Mouse (Mus musculus): ENCODE measurements at regions not wholly inside any gene's neighbourhood (a gene's known extent, or its start where the extent isn't known, plus 50 kb on each side); places are given as distances from the start of the nearest gene placed in this dataset.

DNA sequence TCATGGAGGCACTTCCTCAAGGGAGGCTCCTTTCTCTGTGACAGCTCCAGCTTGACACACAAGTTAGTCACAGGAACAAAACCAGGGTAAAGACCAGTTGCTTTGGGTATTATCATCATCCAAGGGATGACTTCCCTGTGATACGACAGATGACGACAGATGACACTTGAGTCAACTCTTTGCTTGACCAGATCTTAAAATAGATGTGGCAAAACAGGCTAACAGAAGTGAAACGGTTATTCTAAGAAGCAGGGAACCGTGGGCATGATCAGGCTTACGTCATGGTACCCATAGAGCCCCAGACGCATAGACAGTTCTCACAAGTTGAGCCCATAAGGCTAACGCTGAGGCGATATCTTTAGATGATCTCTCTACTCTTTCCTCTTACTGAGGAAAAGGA, 160.3 kb downstream of the Dyrk2 start:
- DNase-seq (ENCODE audit: low spot score in 2 of 2) = no peak

DNA sequence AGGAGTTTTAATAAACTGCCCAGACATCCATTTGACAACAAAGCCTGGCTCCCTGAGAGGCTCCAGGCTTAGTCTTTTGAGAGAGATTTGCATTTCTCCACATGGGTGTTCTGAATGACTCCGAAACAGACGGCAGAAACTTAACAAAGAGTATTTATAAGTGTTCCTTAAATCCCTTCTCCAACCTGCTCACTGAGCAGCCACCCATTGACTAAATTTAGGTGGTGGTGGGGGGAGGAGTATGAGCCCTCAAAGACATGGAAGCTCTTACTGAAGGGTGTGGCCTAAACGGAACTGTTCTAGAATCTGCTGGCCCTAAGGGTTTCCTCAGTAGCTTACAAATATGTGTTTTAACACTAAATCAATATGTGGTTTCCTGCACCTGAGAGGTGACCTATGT, 158.5 kb downstream of the Dyrk2 start:
- no peak for DNase-seq (ENCODE audit: low spot score in 2 of 2)

DNA sequence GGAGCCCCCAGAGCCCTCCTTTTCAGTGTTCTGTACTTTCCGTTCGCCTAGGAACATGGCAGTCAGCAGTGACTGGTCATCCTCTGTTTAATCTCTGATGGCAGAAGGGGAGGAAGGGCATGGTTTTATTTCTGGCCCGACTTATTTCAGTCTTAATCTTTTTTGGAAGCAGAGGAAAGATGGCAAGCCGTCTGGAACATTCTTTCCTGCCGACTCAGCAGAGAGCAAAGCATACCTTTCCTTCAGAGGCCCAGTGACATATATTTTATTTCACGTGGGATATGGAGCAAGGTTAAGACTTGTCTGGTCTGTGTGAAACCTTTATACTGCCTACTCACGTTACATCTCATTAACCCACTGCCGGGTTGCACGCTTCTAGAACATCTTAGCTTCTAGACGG, 158.1 kb downstream of the Dyrk2 start:
- DNase-seq (ENCODE audit: low spot score in 2 of 2) = peak in 1 of 2 experiments; percentile 6

DNA sequence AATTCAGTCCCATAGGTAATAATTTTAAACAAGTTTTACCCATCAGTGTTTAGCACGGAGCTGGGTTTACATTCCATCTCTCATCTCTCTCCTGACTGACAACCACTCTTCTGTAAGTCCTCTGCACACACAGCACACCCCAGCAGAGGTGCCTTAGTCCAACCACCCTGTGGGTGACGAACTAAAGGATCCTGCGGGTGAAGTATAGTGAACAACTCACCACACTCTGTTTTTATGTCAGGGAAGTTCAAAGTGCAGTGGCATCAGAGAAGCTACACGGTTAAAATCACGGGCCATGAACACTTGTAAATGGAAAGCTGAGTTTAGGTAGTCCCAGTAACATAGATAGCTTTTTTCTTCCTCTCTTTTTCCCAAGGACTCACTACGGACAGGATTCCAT, 157.1 kb downstream of the Dyrk2 start:
- no peak for DNase-seq (ENCODE audit: low spot score in 2 of 2)

DNA sequence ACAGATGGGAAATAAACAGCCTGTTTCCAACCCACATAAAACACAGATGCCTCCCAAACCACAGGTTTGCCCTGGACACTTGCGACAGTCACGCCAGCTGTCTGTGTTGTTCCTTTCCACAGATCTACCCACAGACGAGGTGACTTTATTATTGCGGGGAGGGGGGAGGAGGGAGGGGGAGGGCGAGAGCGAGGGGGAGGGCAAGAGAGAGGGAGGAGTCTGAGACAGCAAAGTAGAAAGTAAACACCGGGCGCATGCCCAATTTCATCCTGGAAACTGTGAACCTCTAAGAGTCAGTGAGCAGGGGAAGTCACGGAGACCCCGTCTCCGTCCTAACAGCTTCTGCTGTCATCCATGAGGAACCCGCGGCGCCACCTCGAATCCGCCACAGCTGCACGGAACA, 155.8 kb downstream of the Dyrk2 start:
- DNase-seq (ENCODE audit: low spot score in 2 of 2) = no peak

DNA sequence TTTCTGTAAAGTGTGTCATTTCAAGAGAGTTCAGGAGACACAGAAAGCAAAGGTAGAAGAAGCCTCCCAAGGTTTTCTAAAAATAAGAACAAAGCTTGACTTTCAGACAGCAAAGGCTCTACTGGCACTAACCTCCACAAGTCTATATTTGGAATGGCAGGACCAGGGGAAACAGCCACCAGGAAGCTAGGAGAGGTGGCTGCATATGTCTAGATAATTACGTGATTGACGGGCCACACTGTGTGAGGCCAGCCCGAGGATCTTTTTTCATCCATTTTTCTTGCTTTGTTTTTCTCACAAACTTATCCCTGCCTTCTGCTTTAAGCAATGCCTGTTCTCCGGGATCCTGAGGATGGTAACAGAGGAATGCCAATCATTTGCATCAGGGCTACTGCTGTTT, 155.4 kb downstream of the Dyrk2 start:
- DNase-seq (ENCODE audit: low spot score in 2 of 2) = no peak

DNA sequence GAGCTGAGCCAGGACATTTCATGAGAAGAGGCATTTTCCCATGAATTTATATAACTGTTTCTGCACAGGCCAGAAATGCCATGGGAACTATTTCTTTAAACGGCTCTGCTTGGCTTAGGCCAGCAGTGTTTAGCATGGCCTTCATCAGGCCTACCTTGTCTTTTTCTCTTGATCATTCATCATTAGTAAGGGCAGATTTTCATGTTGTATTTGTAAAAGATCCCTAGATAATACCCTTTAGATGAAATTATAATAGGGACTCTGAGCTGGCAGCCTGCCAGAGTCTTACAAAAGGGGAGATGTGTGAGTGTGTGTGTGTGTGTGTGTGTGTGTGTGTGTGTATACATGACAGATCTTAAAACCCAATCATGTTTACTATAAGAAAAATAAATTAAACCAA, 149.4 kb downstream of the Dyrk2 start:
- no peak for DNase-seq (ENCODE audit: low spot score in 2 of 2)

DNA sequence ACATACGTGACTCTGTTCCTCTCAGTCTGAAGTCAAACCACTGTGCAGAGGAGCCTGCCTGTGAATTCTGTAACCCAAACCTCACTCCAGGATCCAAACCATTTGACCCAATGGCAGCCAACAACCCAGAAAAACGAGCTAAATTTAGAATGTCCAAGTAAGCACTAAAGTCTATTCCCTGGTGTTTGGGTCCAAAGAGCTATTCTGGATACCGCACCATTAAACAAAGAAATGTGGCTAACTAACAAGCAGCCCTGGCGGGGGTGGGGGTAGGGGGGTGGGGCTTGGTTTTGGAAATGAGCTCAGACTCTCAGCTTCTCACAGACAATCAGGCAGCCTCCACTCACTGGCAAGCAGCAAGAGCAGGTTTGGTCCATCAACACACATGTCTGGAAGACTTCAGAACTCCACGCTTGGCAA, 147.9 kb downstream of the Dyrk2 start:
- peak; percentile 18 to 35 for DNase-seq (ENCODE audit: low spot score in 2 of 2)

DNA sequence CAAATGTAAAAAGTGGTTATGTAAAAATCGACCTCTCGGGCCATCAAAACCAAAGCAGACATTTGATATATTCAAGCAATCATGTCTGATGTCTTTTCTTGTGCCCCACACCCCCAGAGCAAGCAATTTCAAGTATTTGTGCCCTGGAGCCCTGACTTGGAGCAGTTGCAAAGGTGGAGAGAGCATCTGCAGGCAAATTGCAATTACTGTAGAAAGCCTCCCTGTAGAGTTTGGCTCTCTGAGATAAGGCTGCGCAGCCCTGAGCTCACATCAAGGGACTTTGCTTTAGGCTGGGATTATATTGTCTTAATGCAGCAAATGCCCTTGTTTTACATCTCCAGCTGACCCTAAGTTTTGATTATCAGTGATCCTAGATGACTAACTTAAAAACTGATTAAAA, 147.3 kb downstream of the Dyrk2 start:
- DNase-seq (ENCODE audit: low spot score in 2 of 2) = no peak

DNA sequence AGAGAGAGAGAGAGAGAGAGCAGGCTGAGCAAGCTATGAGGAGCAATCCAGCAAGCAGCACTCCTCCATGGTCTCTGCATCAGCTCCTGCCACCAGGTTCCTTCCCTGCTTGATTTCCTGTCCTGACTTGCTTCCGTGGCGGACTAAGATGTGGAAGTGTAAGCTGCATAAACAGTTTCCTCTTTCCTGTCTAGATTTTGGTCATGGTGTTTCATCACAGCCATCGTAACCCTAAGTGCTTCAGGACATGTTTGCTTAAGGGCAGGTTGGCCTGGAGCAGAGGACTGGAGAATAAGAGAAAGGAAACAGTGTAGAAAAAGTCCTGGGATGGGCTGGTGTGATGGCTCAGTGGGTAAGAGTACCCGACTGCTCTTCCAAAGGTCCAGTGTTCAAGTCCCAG, 133.9 kb downstream of the Dyrk2 start:
- no peak for DNase-seq (ENCODE audit: low spot score in 2 of 2)

DNA sequence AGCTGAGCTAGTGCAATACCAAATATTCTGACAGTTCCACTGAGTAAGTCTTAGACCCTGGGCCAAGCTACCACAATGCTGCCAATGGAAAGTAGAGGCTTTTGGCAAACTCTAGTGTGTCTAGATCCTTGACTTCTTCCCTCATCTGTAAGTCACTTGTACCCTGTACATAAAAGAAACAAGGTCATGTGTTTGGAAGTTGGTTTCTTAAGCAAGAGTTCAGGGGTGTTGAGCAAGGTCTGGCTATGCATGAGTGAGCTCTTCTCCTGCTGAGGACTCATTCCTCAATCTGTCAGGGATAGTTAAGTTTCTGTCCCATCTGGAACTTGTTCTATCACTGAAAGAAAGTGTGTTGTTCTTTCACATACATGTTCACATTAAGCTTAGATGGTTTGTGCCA, 132.9 kb downstream of the Dyrk2 start:
- DNase-seq (ENCODE audit: low spot score in 2 of 2) = no peak

DNA sequence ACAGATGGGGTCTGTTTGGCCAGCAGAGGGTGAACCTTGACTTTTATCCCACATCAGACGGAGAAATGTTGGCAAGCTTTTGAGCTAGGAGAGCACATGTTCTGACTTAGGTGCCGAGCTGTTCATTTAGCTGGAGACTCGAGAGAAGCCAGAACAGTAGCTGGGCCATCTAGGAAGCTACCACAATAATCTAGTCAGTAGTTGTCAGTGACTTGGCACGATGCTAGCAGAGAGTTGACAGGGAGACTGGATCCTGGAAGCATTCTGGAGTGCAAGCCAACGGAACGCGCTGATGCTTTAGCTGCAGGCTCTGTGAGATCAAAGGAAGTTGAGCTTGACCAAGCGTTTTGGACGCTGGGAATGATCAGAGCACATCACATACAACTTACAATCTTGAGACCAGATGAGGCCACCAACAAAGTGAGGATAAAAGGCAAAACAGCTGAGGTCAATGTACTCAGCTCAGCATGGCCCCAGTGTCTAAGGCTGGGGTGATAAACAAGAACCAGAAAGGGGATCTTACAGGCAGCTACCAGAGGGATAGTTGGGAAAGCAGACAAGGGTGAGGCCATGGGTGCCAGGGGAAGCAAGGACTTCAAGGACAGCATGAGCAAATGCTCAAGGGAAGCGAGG, 130.0 kb downstream of the Dyrk2 start:
- no peak for DNase-seq (ENCODE audit: low spot score in 2 of 2)

DNA sequence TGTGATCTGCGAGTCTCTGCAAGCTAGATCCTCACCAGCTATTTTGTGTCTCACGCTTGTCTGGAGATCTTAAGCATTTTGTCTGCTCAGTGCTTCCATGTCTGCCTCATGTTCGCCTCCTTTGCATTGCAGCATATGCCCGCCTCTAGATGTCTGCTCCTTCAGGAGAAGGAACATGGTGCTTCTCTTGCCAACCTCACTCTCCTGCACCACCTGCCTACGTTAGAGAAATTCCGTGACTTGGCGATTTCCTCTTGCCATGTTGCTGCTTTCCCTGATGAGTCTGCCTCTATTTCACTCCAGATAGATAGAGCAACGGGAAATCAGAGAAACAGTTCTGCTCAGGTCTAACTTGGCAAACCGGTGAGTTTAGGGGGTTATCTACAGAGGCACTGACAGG, 126.2 kb downstream of the Dyrk2 start:
- no peak for DNase-seq (ENCODE audit: low spot score in 2 of 2)

DNA sequence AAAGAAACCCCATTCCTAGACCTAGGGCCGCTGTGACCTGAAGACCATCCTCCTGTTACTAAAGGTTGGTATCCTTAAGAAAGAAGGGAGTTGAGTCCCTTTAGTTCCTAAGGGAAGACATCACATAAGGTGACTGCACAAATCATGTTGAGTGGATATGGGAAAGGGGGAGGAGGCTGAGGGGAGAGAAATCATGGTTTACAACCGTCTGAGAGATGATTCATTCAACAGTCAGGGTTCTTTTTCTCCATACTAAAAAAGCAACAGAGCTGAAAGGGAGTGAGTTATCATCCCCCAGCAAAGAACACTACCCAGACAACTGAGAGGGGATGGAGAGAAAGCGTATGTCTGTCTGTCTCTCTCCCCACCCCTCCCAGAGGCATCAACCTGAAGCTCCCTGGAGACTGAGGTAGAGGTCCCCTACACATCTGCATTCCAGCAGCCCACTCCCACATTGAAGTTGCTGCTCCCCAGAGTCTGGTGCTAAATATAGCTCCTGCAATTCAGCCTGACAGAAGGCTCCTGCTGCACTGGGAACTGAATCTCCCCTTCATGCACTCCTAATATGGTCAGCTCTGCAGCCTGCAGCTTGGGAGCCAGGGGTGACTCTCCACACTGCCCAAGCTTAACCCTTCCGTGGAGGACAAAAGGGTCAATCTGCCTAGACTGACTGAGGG, 123.2 kb downstream of the Dyrk2 start:
- peak; percentile 32 to 38 for DNase-seq (ENCODE audit: low spot score in 2 of 2)

DNA sequence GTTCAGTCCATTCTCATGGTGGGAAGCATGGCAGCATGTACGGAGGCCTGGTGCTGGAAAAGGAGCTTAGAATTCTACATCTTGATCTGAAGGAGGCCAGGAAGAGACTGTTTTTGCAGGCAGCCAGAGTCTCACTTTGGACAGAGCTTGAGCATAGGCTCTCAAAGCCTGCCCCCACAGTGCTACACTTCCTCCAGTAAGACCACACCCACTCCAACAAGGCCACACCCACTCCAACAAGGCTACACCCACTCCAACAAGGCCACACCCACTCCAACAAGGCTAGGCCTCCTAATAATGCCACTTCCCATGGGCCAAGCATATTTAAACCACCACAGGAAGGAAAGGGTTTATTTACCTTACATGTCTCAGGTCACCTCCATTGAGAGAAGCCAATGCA, 121.0 kb downstream of the Dyrk2 start:
- no peak for DNase-seq (ENCODE audit: low spot score in 2 of 2)

DNA sequence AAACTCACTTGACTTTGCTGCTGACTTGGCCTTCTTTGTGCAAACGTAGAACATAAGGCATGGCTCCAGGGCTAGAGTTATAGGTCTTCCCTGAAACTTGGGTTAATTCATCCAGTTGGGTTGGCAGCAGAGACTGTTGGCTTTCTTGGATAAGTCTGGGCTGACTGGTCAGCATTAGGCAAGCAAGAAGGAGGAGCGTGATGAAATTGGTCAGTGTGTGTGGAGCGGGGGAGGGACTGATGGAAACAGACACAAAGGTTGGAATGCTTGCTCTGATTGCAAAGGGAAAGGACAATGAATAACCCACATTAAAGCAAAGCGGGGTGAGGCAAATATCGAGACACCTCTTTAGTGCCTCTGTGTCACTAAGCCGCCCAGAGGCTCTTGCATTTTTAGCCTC, 120.3 kb downstream of the Dyrk2 start:
- DNase-seq (ENCODE audit: low spot score in 2 of 2) = no peak

DNA sequence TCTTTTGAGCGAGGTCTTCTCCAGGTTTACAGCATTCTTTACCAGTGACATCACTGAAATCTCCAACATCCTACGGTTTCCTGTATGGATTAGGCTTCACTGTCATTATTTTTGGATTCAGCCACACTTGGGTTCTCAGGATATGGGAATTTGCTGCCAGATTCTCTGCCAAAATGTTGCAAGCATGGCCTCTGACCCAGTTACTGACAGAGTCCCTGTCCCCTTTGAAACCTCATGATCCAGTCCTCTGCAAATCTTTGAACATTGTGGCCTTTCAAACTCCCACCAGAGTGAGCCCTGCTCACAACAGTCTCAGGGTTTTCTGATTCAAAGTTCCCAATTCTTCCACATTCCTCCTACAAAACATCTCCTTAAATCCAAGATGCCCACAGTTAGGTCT, 118.9 kb downstream of the Dyrk2 start:
- DNase-seq (ENCODE audit: low spot score in 2 of 2) = no peak

DNA sequence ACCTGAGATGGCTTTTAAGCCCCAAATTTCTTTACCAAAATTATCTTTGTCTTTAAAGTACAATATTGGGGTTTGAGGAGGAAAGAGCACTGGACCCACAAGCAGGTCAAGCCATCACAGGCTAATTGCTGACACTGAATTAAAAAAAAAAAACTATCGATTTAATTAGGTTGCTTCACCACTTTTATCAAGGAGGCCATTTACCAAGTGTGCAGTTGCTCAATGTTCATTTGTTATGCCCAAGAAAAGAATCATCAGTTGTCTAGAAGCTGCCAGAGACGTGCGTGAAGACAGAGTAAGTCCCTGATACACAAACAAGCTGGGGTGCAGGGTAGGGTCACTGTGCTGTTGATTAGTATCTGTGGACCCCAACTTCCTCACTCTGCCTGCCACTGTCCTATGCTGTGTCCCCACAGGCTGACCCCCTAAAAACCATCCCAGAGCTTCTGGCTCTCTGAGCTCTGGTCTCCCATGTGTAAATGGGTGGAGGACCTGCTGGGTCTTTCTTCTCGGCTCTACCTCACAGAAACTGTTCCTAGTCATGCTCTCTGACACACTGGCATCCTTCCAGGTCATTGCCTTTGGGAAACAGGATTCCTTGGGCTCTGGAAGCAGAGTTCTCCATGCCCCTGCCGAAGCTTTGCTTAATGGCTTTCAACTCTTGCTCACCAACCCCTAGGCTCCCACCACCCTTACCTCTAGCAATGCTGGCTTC, 116.8 kb downstream of the Dyrk2 start:
- no peak for DNase-seq (ENCODE audit: low spot score in 2 of 2)

DNA sequence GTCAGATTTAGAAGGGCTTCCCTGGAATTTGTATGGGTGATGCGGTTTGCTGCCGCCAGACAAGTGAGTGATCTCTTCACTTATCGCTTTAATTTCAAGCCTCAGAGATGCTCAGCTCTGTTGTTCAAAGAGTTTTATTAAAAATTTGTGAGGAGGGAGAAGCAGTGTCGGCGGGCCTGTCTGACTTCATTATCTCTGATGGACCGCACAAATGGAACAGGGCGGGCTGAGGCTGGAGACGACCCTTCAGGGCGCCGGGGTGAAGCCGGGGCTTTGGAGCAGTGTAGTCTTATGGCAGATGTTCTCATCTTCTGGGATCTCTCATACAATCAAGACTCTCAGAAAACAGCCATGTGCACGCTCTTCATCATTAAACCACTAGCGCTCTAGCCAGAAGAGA, 115.2 kb downstream of the Dyrk2 start:
- no peak for DNase-seq (ENCODE audit: low spot score in 2 of 2)

DNA sequence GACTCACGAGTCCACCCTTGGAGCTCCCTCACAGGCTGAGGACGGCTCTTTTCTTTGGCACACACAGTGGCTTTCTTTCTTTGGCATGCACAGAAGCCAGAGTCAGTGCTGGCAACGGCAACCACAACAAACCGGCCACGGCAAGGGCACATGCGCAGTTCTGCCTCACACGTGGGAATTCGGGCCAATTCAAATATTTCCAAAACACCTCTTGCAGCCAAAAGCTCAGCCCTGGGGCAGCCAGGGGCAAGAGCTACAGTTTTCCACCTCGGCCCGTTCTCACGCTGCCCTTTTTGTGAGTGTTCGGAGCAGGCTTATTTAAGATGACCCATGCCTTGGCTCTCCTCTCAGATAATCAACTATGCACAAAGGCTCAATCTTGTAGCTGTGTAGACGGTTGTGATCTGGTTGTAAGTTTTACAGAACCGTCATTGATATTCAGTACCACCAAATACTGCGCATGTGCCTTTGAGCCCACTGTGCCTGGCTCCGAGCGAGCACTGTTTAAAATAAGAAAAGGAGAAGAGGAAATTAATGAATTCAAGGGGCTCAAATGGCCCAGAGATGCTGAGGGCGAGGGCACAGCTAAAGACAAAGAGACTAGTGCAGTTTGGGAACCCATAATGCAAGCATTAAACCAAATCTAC, 111.1 kb downstream of the Dyrk2 start:
- DNase-seq (ENCODE audit: low spot score in 2 of 2) = peak; percentile 70 to 85

DNA sequence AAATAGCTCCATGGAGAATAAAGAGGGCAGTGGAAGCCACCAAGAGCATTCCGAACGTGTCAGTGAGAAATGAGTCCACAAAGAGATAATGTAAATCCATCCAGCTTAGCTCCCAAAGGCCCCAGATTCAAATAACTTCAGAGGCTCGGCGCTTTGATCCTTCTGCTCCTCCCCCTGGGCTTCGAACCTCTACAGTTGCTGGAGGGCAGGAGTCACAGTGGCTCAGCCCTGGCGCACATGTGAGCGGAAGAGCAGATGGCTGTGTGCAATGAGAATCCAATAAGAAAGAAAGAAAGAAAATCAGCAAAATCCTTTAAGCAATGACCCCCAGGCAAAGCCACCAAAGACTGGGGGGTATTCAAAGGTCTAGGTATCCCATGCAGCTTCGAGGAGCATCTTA, 109.6 kb downstream of the Dyrk2 start:
- no peak for DNase-seq (ENCODE audit: low spot score in 2 of 2)

DNA sequence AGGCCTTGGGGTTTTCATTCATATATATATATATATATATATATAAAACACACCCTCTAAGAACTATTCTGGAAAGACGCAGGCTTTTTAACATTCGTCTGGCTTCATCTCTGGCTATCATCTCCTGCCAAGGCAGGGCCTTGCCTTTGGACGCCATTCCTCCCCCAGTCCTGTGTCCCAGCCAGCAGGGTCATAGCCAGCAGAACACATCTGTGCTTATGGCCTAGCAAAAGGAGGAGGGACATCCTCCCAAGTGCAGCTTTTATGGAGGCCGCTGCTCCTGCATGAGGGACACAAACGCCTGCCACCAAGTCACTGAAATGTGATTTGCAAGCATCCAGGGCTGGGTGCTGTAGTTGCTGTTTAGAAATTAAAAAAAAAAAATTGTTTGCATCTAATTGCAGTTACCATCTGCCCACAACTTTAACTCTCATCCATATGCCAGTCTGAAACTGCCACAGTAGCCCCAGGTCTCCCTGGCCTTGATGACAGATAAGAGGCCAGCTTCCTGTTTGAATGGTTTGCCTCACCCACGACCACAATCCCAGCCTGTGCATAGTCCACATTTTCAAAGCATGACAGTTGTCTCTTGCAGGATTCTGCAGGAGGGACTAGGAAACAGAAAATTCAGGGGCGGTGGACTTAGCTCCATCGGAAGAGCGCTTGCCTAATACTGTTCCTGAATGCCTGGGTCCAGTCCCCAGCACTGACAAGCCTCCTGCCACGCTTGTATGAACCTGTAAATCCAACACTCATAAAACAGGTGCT, 108.7 kb downstream of the Dyrk2 start:
- DNase-seq (ENCODE audit: low spot score in 2 of 2) = peak; percentile 21 to 36
